Mouse (Mus musculus): ENCODE results near the gene Spred2. TPM values are rescaled to one million over a fixed set of nuclear protein-coding genes. Genes with fewer than 3 reads are reported as not detected.

The Spred2 gene
- polyA plus RNA-seq, 2 experiments, result 1.0 to 3.1 TPM

DNA sequence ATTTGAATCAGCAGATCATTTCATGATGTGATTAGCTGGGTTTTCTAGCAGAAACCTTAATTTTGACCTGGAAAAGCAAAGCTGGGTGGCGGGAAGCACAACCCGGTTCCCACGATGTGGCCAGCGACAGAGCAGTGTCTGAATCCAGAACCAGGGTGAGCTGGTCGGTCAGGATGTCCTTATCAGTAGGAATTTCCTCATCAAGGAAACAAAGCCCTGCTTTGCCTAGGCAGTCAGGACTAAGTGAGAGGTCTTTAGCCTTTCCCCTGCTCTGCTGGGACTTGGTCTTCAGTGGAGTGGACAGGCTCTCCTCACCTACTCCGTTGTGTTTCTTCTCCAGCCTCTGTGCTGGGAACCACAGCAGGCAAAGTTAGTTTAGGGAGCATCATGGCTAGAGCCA, 83.5 kb downstream of the Spred2 start:
- Histone ChIP-seq H3K9ac (replicated peaks) (no peak overlapping the region), H3K36me3 (replicated peaks; ENCODE audit: control insufficient read depth, insufficient read depth, low read depth) (peaks cover 2% of the 10 kb centered on the region; the same call in 1 of the 2 replicates), H3K4me2 (ENCODE audit: low read depth) (no peak overlapping the region), H3K4me1 (replicated peaks; ENCODE audit: control insufficient read depth in 2 of 2, insufficient read depth in 2 of 2, low read length in 1 of 2) (0 out of 4 replicates have a peak, but pooled peaks cover 0 to under 1% of the 10 kb centered on the region in 2 experiments), H3K27ac (no peak overlapping the region), H3K27me3 (ENCODE audit: control insufficient read depth, insufficient read depth, low read length) (no peaks in the 10 kb centered on the region), H3K4me3 (ENCODE audit: insufficient read depth in 1 of 2, low read depth in 2 of 2, low read length in 2 of 2) (no peak overlapping the region), H3K9me3 (ENCODE audit: control insufficient read depth, low read length) (no peaks in the 10 kb centered on the region)
- no peak for ATAC-seq (ENCODE audit: insufficient read depth)
- no peak for DNase-seq (ENCODE audit: low read depth in 3 of 3, low spot score in 3 of 3)
- WGBS (ENCODE audit: insufficient replicate concordance), result 47% methylated on average over 6 of the region's 6 CpGs
- TF ChIP-seq CTCF (IDR thresholded peaks at IDR 0.05; ENCODE audit: low read depth), result no peak
- TF ChIP-seq EP300 (IDR thresholded peaks at IDR 0.05; ENCODE audit: low read depth), result no peak

DNA sequence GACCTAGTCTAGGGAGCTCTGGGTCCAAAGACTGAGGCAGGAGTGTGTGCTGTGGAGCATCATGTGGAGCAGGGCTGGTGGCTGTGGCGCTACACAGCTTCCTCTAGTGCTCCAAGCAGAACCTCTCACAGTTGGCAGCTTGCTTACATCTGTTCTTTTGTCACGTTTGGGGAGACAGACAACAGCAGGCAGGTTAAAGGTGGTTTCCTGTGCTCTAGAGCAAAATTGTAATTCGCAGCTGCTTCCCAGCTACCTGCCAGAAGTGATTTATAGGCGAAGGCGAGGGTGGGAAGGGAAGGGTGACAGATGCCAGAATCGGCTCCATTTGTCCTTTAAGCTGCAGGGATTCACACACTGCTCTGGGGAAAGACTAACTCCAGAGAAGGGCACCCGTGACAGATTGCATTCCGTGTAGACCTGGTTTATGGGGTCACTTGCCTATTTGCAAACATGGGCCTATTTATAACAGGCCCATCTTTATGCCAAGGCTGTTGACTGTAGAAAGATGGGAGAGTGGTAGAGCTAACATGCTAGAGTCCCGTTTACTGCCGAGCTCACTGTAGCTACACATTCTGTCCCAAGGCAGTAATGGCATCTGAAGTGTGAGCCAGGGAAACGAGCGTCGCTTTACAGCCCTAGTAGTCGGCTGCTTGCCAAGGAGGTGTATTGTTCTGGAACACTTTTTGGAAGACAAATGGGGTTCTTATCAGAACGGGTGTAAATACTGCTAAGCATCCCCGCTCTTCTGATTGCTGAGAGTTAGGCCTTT, 87.2 kb downstream of the Spred2 start:
- no peaks in the 10 kb centered on the region for H3K4me1 ChIP-seq (replicated peaks; ENCODE audit: control insufficient read depth in 2 of 2, insufficient read depth in 2 of 2, low read length in 1 of 2)
- H3K9me3 ChIP-seq (ENCODE audit: control insufficient read depth, low read length), result no peaks in the 10 kb centered on the region
- no peak overlapping the region for H3K4me2 ChIP-seq (ENCODE audit: low read depth)
- H3K36me3 ChIP-seq (replicated peaks; ENCODE audit: control insufficient read depth, insufficient read depth, low read depth), result peaks cover 2% of the 10 kb centered on the region
- no peak for ATAC-seq (ENCODE audit: insufficient read depth)
- no peak overlapping the region for H3K9ac ChIP-seq (replicated peaks)
- H3K4me3 ChIP-seq (ENCODE audit: insufficient read depth in 1 of 2, low read depth in 2 of 2, low read length in 2 of 2), result no peak overlapping the region
- DNase-seq (ENCODE audit: low read depth in 3 of 3, low spot score in 3 of 3), result no peak
- no peak for TF ChIP-seq EP300 (IDR thresholded peaks at IDR 0.05; ENCODE audit: low read depth)
- no peak for TF ChIP-seq CTCF (IDR thresholded peaks at IDR 0.05; ENCODE audit: low read depth)
- no peak overlapping the region for H3K27ac ChIP-seq
- no peaks in the 10 kb centered on the region for H3K27me3 ChIP-seq (ENCODE audit: control insufficient read depth, insufficient read depth, low read length)
- WGBS (ENCODE audit: insufficient replicate concordance), result 70% methylated on average over 16 of the region's 16 CpGs

DNA sequence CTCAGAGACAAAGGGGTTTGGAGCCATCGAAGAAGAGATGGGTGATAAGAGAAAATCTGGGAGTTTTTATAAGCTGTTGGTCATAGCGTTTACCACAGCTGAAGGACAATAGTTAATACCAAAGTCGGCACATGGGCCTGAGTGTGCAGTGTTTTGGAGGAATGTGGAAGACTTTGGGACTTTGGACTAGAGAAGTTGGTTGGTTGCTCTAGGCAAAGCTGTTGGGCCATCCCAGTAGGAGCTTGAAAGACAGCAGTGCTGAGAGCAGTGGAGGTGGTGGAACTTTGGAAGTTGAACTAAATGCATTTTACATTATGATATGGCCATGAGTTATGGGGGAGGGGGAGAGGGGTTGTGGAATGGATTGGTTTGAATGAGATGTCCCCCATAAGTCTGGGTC, 89.2 kb downstream of the Spred2 start:
- TF ChIP-seq CTCF (IDR thresholded peaks at IDR 0.05; ENCODE audit: low read depth) (no peak), EP300 (IDR thresholded peaks at IDR 0.05; ENCODE audit: low read depth) (no peak)
- Histone ChIP-seq H3K4me2 (ENCODE audit: low read depth) (no peak overlapping the region), H3K36me3 (replicated peaks; ENCODE audit: control insufficient read depth, insufficient read depth, low read depth) (peaks cover 6% of the 10 kb centered on the region), H3K27me3 (ENCODE audit: control insufficient read depth, insufficient read depth, low read length) (no peaks in the 10 kb centered on the region), H3K4me3 (ENCODE audit: insufficient read depth in 1 of 2, low read depth in 2 of 2, low read length in 2 of 2) (no peak overlapping the region), H3K9ac (replicated peaks) (no peak overlapping the region), H3K27ac (no peak overlapping the region), H3K4me1 (replicated peaks; ENCODE audit: control insufficient read depth in 2 of 2, insufficient read depth in 2 of 2, low read length in 1 of 2) (no peaks in the 10 kb centered on the region), H3K9me3 (ENCODE audit: control insufficient read depth, low read length) (no peaks in the 10 kb centered on the region)
- DNase-seq (ENCODE audit: low read depth in 3 of 3, low spot score in 3 of 3), result no peak
- no peak for ATAC-seq (ENCODE audit: insufficient read depth)
- 72% methylated on average over 3 of the region's 3 CpGs for WGBS (ENCODE audit: insufficient replicate concordance)

DNA sequence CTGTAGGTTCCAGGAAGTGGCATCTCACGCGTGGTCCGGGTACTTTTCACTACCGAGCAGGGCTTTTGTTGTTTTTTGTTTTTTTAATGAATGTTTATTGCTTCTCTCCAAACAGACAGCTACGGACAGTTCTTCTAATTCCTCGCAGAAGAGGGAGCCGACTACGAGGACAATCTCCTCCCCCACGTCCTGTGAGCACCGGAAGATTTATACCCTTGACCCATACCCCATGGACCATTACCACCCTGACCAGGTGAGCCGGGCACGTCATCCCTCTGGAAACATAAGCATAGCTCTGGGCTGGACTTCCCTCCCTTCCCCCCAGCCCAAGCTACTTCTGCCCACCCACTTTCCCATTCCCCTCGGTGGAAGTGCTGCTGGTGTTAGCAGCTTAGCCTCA, 93.8 kb downstream of the Spred2 start:
- TF ChIP-seq EP300 (IDR thresholded peaks at IDR 0.05; ENCODE audit: low read depth), result no peak
- no peak for TF ChIP-seq CTCF (IDR thresholded peaks at IDR 0.05; ENCODE audit: low read depth)
- Histone ChIP-seq H3K9me3 (ENCODE audit: control insufficient read depth, low read length) (peaks cover 16% of the 10 kb centered on the region), H3K27me3 (ENCODE audit: control insufficient read depth, insufficient read depth, low read length) (no peaks in the 10 kb centered on the region), H3K27ac (no peak overlapping the region), H3K4me1 (replicated peaks; ENCODE audit: control insufficient read depth in 2 of 2, insufficient read depth in 2 of 2, low read length in 1 of 2) (peaks cover 2 to 11% of the 10 kb centered on the region in 2 experiments), H3K9ac (replicated peaks) (no peak overlapping the region), H3K36me3 (replicated peaks; ENCODE audit: control insufficient read depth, insufficient read depth, low read depth) (peaks cover 31% of the 10 kb centered on the region), H3K4me3 (ENCODE audit: insufficient read depth in 1 of 2, low read depth in 2 of 2, low read length in 2 of 2) (no peak overlapping the region), H3K4me2 (ENCODE audit: low read depth) (no peak overlapping the region)
- DNase-seq (ENCODE audit: low read depth in 3 of 3, low spot score in 3 of 3) (no peak), ATAC-seq (ENCODE audit: insufficient read depth) (no peak)
- WGBS (ENCODE audit: insufficient replicate concordance), result 89% methylated on average over 13 of the region's 13 CpGs

DNA sequence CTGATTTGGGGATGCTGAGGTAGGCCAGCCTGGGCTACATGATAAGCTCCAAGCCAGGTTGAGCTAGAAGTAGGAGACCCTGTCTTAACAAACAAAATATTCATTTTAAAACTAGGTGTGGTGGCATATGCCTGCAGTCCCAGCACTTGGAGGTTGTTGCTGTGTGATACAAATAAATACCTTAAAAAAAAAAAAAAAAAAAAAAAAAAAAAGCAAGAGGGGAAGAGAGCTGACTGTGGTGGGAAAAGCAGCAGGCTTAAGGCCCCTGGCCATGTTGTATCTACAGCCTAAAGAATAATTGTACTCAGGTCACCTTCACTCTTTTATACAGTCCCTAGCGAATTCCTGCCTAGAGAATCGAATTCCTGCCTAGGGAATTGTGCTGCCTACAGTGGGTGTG, 94.7 kb downstream of the Spred2 start:
- Histone ChIP-seq H3K9ac (replicated peaks) (no peak overlapping the region), H3K4me1 (replicated peaks; ENCODE audit: control insufficient read depth in 2 of 2, insufficient read depth in 2 of 2, low read length in 1 of 2) (peaks cover 6 to 16% of the 10 kb centered on the region in 2 experiments), H3K9me3 (ENCODE audit: control insufficient read depth, low read length) (peaks cover 16% of the 10 kb centered on the region), H3K27ac (no peak overlapping the region), H3K36me3 (replicated peaks; ENCODE audit: control insufficient read depth, insufficient read depth, low read depth) (peaks cover 31% of the 10 kb centered on the region), H3K4me3 (ENCODE audit: insufficient read depth in 1 of 2, low read depth in 2 of 2, low read length in 2 of 2) (no peak overlapping the region), H3K27me3 (ENCODE audit: control insufficient read depth, insufficient read depth, low read length) (no peaks in the 10 kb centered on the region), H3K4me2 (ENCODE audit: low read depth) (no peak overlapping the region)
- ATAC-seq (ENCODE audit: insufficient read depth) (no peak), DNase-seq (ENCODE audit: low read depth in 3 of 3, low spot score in 3 of 3) (no peak)
- 78% methylated on average over 2 of the region's 2 CpGs for WGBS (ENCODE audit: insufficient replicate concordance)
- TF ChIP-seq EP300 (IDR thresholded peaks at IDR 0.05; ENCODE audit: low read depth), result no peak
- no peak for TF ChIP-seq CTCF (IDR thresholded peaks at IDR 0.05; ENCODE audit: low read depth)
